Mouse (Mus musculus) embryonic fibroblast, embryonic 13.5 days (primary cell): Measurements from ENCODE around the gene Pard6b.
"Not testable (repeated sequence)": the region's sequence is repeated elsewhere in the genome, so short reads cannot be mapped to it uniquely, and the experiment has no call there.

Source experiments
- CTCF ChIP-seq: IDR thresholded peaks from 2 replicates; pipeline ENCODE4 v1.5.1; 2011; ENCODE audit warnings: mild to moderate bottlenecking, control low read depth, low read length, moderate library complexity, borderline replicate concordance; ENCODE audit not compliant: insufficient read depth
- POLR2A ChIP-seq: IDR thresholded peaks from 2 replicates; pipeline ENCODE4 v1.6.1; 2011; ENCODE audit warnings: low read depth, mild to moderate bottlenecking, control low read depth, low read length, moderate library complexity

GRCm38 (mm10) chr2:168107901-168108300 is 27.1 kb downstream of the Pard6b start:
- not testable (repeated sequence) for TF ChIP-seq POLR2A, CTCF
